Comparison of ENCODE assay signal across 18 mouse cellular contexts in genomic region chr12:110497013-110497412, GRCm38 (mm10). TPM values are rescaled to one million over a fixed set of nuclear protein-coding genes. Genes with fewer than 3 reads are reported as not detected.
A peak's percentile ranks its signal among the peaks of the same experiment; 100 is the strongest.
DNase-seq lines count a peak whose midpoint lies in the region; ATAC-seq and TF ChIP-seq lines count a peak whose summit lies in the region.
"Had no signal": no experiment of that assay in that cellular context is flagged by ENCODE, and none has a peak within 500 bp of the region (broad histone marks: within the 10 kb centered on the region; RNA-seq: fewer than 3 reads in every experiment).

No protein-coding gene starts in this region.

- H3K9me3 ChIP-seq in E14TG2a.4 (ENCODE audit: low read length) = no peaks in the 10 kb centered on the region
- no peaks in the 10 kb centered on the region for H3K9me3 ChIP-seq in kidney, embryonic 16.5 days (ENCODE audit: low read length)
- no peaks in the 10 kb centered on the region for H3K9me3 ChIP-seq in forebrain, embryonic 15.5 days
- H3K9me3 ChIP-seq: embryonic facial prominence, embryonic 10.5 days; limb, embryonic 13.5 days; midbrain, embryonic 10.5 days; neural tube, embryonic 13.5 days had no signal

- 44% methylated on average over 3 of the region's 3 CpGs for WGBS in kidney, embryonic 16.5 days
- 62% methylated on average over 3 of the region's 3 CpGs for WGBS in forebrain, embryonic 15.5 days

- peaks cover 47% of the 10 kb centered on the region for H3K36me3 ChIP-seq in E14TG2a.4 (ENCODE audit: insufficient read depth, low read length)
- no peaks in the 10 kb centered on the region for H3K36me3 ChIP-seq in kidney, embryonic 16.5 days (ENCODE audit: insufficient read depth, low read length)
- no peaks in the 10 kb centered on the region for H3K36me3 ChIP-seq in forebrain, embryonic 15.5 days
- H3K36me3 ChIP-seq: neural tube, embryonic 13.5 days had no signal

- DNase-seq in heart, adult 11 months = peak; percentile 89
- no peak for DNase-seq in heart, postnatal 4 days
- peak; percentile 40 for DNase-seq in kidney, adult 18-20 months
- no peak for DNase-seq in kidney, postnatal 4 days
- no peak for DNase-seq in left cerebral cortex, adult 2 months (ENCODE audit: extremely low spot score in 1 of 2, low spot score in 2 of 2)
- DNase-seq: cerebellum, postnatal 36 days; gastrocnemius, postnatal 25 days; lung, postnatal 36 days; right cerebral cortex, postnatal 4 days had no signal

- no peak overlapping the region for H3K4me2 ChIP-seq in kidney, embryonic 16.5 days (replicated peaks; ENCODE audit: low read depth, low read length)
- H3K4me2 ChIP-seq in forebrain, embryonic 15.5 days (replicated peaks) = no peak overlapping the region
- H3K4me2 ChIP-seq: limb, embryonic 13.5 days; neural tube, embryonic 13.5 days had no signal

- peak overlapping the region; percentile 75 for H3K4me3 ChIP-seq in E14TG2a.4 (replicated peaks; ENCODE audit: low read length)
- no peak overlapping the region for H3K4me3 ChIP-seq in kidney, embryonic 16.5 days (ENCODE audit: low read length)
- no peak overlapping the region for H3K4me3 ChIP-seq in left cerebral cortex, adult 2 months
- H3K4me3 ChIP-seq in forebrain, embryonic 15.5 days = no peak overlapping the region
- H3K4me3 ChIP-seq: embryonic facial prominence, embryonic 10.5 days; erythroblast, embryonic 14.5 days; limb, embryonic 13.5 days; midbrain, embryonic 10.5 days; neural tube, embryonic 13.5 days had no signal

- TF ChIP-seq CTCF in E14TG2a.4 (conservative IDR thresholded peaks at IDR 0.05; ENCODE audit: low read length) = no peak
- TF ChIP-seq CTCF in left cerebral cortex, adult 2 months (IDR thresholded peaks at IDR 0.05) = no peak

- ATAC-seq in kidney, embryonic 16.5 days (ENCODE audit: low FRiP score, low TSS enrichment) = no peak
- no peak for ATAC-seq in forebrain, embryonic 15.5 days (replicated peaks)
- ATAC-seq: hindbrain, postnatal 0 days had no signal

- no peaks in the 10 kb centered on the region for H3K27me3 ChIP-seq in E14TG2a.4 (ENCODE audit: insufficient read depth, low read length)
- no peaks in the 10 kb centered on the region for H3K27me3 ChIP-seq in kidney, embryonic 16.5 days (ENCODE audit: insufficient read depth, low read length)
- H3K27me3 ChIP-seq in forebrain, embryonic 15.5 days = no peaks in the 10 kb centered on the region
- H3K27me3 ChIP-seq: limb, embryonic 13.5 days; neural tube, embryonic 13.5 days had no signal

- no peak overlapping the region for H3K9ac ChIP-seq in kidney, embryonic 16.5 days (replicated peaks; ENCODE audit: low read length)
- H3K9ac ChIP-seq in forebrain, embryonic 15.5 days (replicated peaks) = no peak overlapping the region
- H3K9ac ChIP-seq: limb, embryonic 13.5 days; neural tube, embryonic 13.5 days had no signal

- intact Hi-C loops in left cerebral cortex, adult 2 months (cut with DNase I) = no loop called here

- 0 out of 2 replicates have a peak overlapping the region, but pooled peaks have one; percentile 35 for H3K27ac ChIP-seq in kidney, embryonic 16.5 days (ENCODE audit: low read length)
- no peak overlapping the region for H3K27ac ChIP-seq in left cerebral cortex, adult 2 months
- no peak overlapping the region for H3K27ac ChIP-seq in forebrain, embryonic 15.5 days (replicated peaks)
- H3K27ac ChIP-seq: embryonic facial prominence, embryonic 10.5 days; hindbrain, postnatal 0 days; midbrain, embryonic 10.5 days; neural tube, embryonic 13.5 days had no signal

- H3K4me1 ChIP-seq in E14TG2a.4 (replicated peaks; ENCODE audit: low read depth, low read length) = peaks cover 94% of the 10 kb centered on the region
- peaks cover 35% of the 10 kb centered on the region for H3K4me1 ChIP-seq in kidney, embryonic 16.5 days (ENCODE audit: insufficient read depth, low read length)
- peaks cover 6% of the 10 kb centered on the region; the same call in 1 of the 2 replicates for H3K4me1 ChIP-seq in forebrain, embryonic 15.5 days

RNA-seq across cellular contexts. Expression of gene Ppp2r5c, which starts 50.1 kb away (rescaled TPM):
- 100 to 1,000 TPM; 126 to 128 TPM for total RNA-seq in heart, postnatal 4 days (2021)
- polyA plus RNA-seq in kidney, embryonic 16.5 days (2015; fragmentation: Nextera tagmentation; extraction: Ambion mirVana) = 140 and 145 TPM in 2 replicates
- total RNA-seq in left cerebral cortex, adult 2 months (2021) = 100 to 1,000 TPM; 266 to 272 TPM
- polyA plus RNA-seq in forebrain, embryonic 15.5 days (2015; fragmentation: Nextera tagmentation; extraction: Ambion mirVana) = 137 TPM in 2 replicates

Comparison
In these comparisons a context has a peak if more than half of its experiments do, and no peak if none do; other contexts are left out.
1. DNase-seq: peak in heart, adult 11 months (single experiment) and kidney, adult 18-20 months (single experiment); none in heart, postnatal 4 days (single experiment), kidney, postnatal 4 days (0 of 2) and left cerebral cortex, adult 2 months (0 of 2).